Mouse (Mus musculus) liver, embryonic 15.5 days (tissue): ENCODE measurements at regions not wholly inside any gene's neighbourhood (a gene's known extent, or its start where the extent isn't known, plus 50 kb on each side); places are given as distances from the start of the nearest gene placed in this dataset.

ENCODE experiments used
- ATAC-seq: fragments of 200-750 bp; cut with Nextera tagmentation; 2 replicates; pipeline ENCODE4 v1.8.0; 2017; ENCODE audit warnings: moderate number of reproducible peaks, mild to moderate bottlenecking, moderate library complexity; ENCODE audit not compliant: insufficient read depth
- H3K27ac ChIP-seq: fragments of 300-500 bp; sonication (generic); replicated peaks from 2 replicates; pipeline ENCODE4 v1.5.1; 2015; ENCODE audit warnings: mild to moderate bottlenecking, inconsistent platforms
- H3K27me3 ChIP-seq: fragments of 300-500 bp; sonication (generic); 2 replicates; pipeline ENCODE4 v1.6.1; 2015; ENCODE audit warnings: mild to moderate bottlenecking, inconsistent platforms
- H3K36me3 ChIP-seq: fragments of 300-500 bp; sonication (generic); replicated peaks from 2 replicates; pipeline ENCODE4 v1.6.1; 2015; ENCODE audit warnings: moderate library complexity, mild to moderate bottlenecking, inconsistent platforms
- H3K4me1 ChIP-seq: fragments of 300-500 bp; sonication (generic); replicated peaks from 2 replicates; pipeline ENCODE4 v1.6.1; 2015; ENCODE audit warnings: inconsistent platforms
- H3K4me2 ChIP-seq: fragments of 300-500 bp; sonication (generic); 2 replicates; pipeline ENCODE4 v1.6.1; 2015; ENCODE audit warnings: moderate library complexity, mild to moderate bottlenecking, inconsistent platforms
- H3K4me3 ChIP-seq: fragments of 300-500 bp; sonication (generic); replicated peaks from 2 replicates; pipeline ENCODE4 v1.5.1; 2015; ENCODE audit warnings: mild to moderate bottlenecking, inconsistent platforms
- H3K9ac ChIP-seq: fragments of 300-500 bp; sonication (generic); 2 replicates; pipeline ENCODE4 v1.6.1; 2015; ENCODE audit warnings: moderate library complexity, mild to moderate bottlenecking, inconsistent platforms
- H3K9me3 ChIP-seq: fragments of 300-500 bp; sonication (generic); replicated peaks from 2 replicates; pipeline ENCODE4 v1.6.1; 2016; ENCODE audit warnings: inconsistent platforms
- WGBS: fragments of 180-500 bp; shearing (Covaris S2); methylation state at CpG from one replicate; pipeline ENCODE4 v1.1.7; 2015; ENCODE audit warnings: mixed read lengths; ENCODE audit not compliant: insufficient replicate concordance; 5-methylcytosine and 5-hydroxymethylcytosine counted together

- Histone ChIP-seq H3K27ac (no peak overlapping the region), H3K4me2 (no peak overlapping the region), H3K4me3 (no peak overlapping the region), H3K4me1 (no peaks in the 10 kb centered on the region), H3K9ac (no peak overlapping the region), H3K27me3 (no peaks in the 10 kb centered on the region), H3K9me3 (no peaks in the 10 kb centered on the region), H3K36me3 (no peaks in the 10 kb centered on the region)
- ATAC-seq, result no peak
These were observed 57.1 kb downstream of the Inhbb start for GRCm38 (mm10) chr1:119364901-119365300.

GRCm38 (mm10) chr1:119358096-119358495 is 64.0 kb downstream of the Inhbb start:
- no peak overlapping the region for H3K27ac ChIP-seq
- H3K4me1 ChIP-seq, result no peaks in the 10 kb centered on the region
- WGBS, result 50% methylated on average over 1 of the region's 1 CpGs
- no peak overlapping the region for H3K9ac ChIP-seq
- no peak overlapping the region for H3K4me3 ChIP-seq
- no peaks in the 10 kb centered on the region for H3K9me3 ChIP-seq
- H3K36me3 ChIP-seq, result no peaks in the 10 kb centered on the region
- ATAC-seq, result no peak
- no peaks in the 10 kb centered on the region for H3K27me3 ChIP-seq
- no peak overlapping the region for H3K4me2 ChIP-seq

GRCm38 (mm10) chr1:119356916-119357315 is 65.1 kb downstream of the Inhbb start:
- no peak for ATAC-seq
- no peak overlapping the region for H3K27ac ChIP-seq
- H3K9me3 ChIP-seq, result no peaks in the 10 kb centered on the region
- no peaks in the 10 kb centered on the region for H3K36me3 ChIP-seq
- H3K27me3 ChIP-seq, result no peaks in the 10 kb centered on the region
- H3K4me3 ChIP-seq, result no peak overlapping the region
- H3K4me2 ChIP-seq, result no peak overlapping the region
- no peaks in the 10 kb centered on the region for H3K4me1 ChIP-seq
- 32% methylated on average over 1 of the region's 1 CpGs for WGBS
- H3K9ac ChIP-seq, result no peak overlapping the region

GRCm38 (mm10) chr1:119355456-119355855 is 66.6 kb downstream of the Inhbb start:
- Histone ChIP-seq H3K4me2 (no peak overlapping the region), H3K27ac (no peak overlapping the region), H3K27me3 (no peaks in the 10 kb centered on the region), H3K9ac (no peak overlapping the region), H3K4me3 (no peak overlapping the region), H3K4me1 (no peaks in the 10 kb centered on the region), H3K9me3 (no peaks in the 10 kb centered on the region), H3K36me3 (no peaks in the 10 kb centered on the region)
- WGBS, result 65% methylated on average over 5 of the region's 5 CpGs
- ATAC-seq, result no peak

GRCm38 (mm10) chr1:119351567-119351966 is 70.5 kb downstream of the Inhbb start:
- no peak overlapping the region for H3K4me3 ChIP-seq
- H3K4me1 ChIP-seq, result no peaks in the 10 kb centered on the region
- H3K27ac ChIP-seq, result no peak overlapping the region
- no peak overlapping the region for H3K9ac ChIP-seq
- H3K9me3 ChIP-seq, result no peaks in the 10 kb centered on the region
- H3K36me3 ChIP-seq, result no peaks in the 10 kb centered on the region
- H3K4me2 ChIP-seq, result no peak overlapping the region
- ATAC-seq, result no peak
- WGBS, result 69% methylated on average over 8 of the region's 8 CpGs
- no peaks in the 10 kb centered on the region for H3K27me3 ChIP-seq

GRCm38 (mm10) chr1:119350846-119351245 is 71.2 kb downstream of the Inhbb start:
- Histone ChIP-seq H3K27me3 (no peaks in the 10 kb centered on the region), H3K4me2 (no peak overlapping the region), H3K36me3 (no peaks in the 10 kb centered on the region), H3K9me3 (no peaks in the 10 kb centered on the region), H3K4me1 (no peaks in the 10 kb centered on the region), H3K27ac (no peak overlapping the region), H3K9ac (no peak overlapping the region), H3K4me3 (no peak overlapping the region)
- no peak for ATAC-seq
- 77% methylated on average over 4 of the region's 4 CpGs for WGBS

- no peak overlapping the region for H3K9ac ChIP-seq
- H3K9me3 ChIP-seq, result no peaks in the 10 kb centered on the region
- 72% methylated on average over 7 of the region's 7 CpGs for WGBS
- H3K4me3 ChIP-seq, result no peak overlapping the region
- no peak overlapping the region for H3K27ac ChIP-seq
- H3K27me3 ChIP-seq, result no peaks in the 10 kb centered on the region
- no peaks in the 10 kb centered on the region for H3K4me1 ChIP-seq
- no peak overlapping the region for H3K4me2 ChIP-seq
- no peaks in the 10 kb centered on the region for H3K36me3 ChIP-seq
- no peak for ATAC-seq
These were observed 71.8 kb downstream of the Inhbb start for GRCm38 (mm10) chr1:119350296-119350695.

- H3K9me3 ChIP-seq, result no peaks in the 10 kb centered on the region
- H3K27ac ChIP-seq, result no peak overlapping the region
- H3K27me3 ChIP-seq, result no peaks in the 10 kb centered on the region
- no peak for ATAC-seq
- no peak overlapping the region for H3K4me2 ChIP-seq
- H3K36me3 ChIP-seq, result no peaks in the 10 kb centered on the region
- H3K9ac ChIP-seq, result no peak overlapping the region
- no peaks in the 10 kb centered on the region for H3K4me1 ChIP-seq
- WGBS, result 28% methylated on average over 18 of the region's 18 CpGs
- no peak overlapping the region for H3K4me3 ChIP-seq
These were observed 73.4 kb downstream of the Inhbb start for GRCm38 (mm10) chr1:119348456-119349208.

GRCm38 (mm10) chr1:119347749-119348148 is 74.3 kb downstream of the Inhbb start:
- Histone ChIP-seq H3K27ac (no peak overlapping the region), H3K4me1 (no peaks in the 10 kb centered on the region), H3K27me3 (no peaks in the 10 kb centered on the region), H3K4me2 (no peak overlapping the region), H3K4me3 (no peak overlapping the region), H3K9ac (no peak overlapping the region), H3K9me3 (no peaks in the 10 kb centered on the region), H3K36me3 (no peaks in the 10 kb centered on the region)
- 74% methylated on average over 1 of the region's 1 CpGs for WGBS
- ATAC-seq, result no peak

- Histone ChIP-seq H3K9ac (no peak overlapping the region), H3K36me3 (no peaks in the 10 kb centered on the region), H3K9me3 (no peaks in the 10 kb centered on the region), H3K4me1 (no peaks in the 10 kb centered on the region), H3K4me3 (no peak overlapping the region), H3K27ac (no peak overlapping the region), H3K4me2 (no peak overlapping the region), H3K27me3 (no peaks in the 10 kb centered on the region)
- no peak for ATAC-seq
- 50% methylated on average over 5 of the region's 5 CpGs for WGBS
These were observed 75.4 kb downstream of the Inhbb start for GRCm38 (mm10) chr1:119346634-119347155.

GRCm38 (mm10) chr1:119345115-119345791 is 76.8 kb downstream of the Inhbb start:
- H3K4me1 ChIP-seq, result no peaks in the 10 kb centered on the region
- H3K9ac ChIP-seq, result no peak overlapping the region
- 42% methylated on average over 7 of the region's 7 CpGs for WGBS
- ATAC-seq, result no peak
- H3K4me3 ChIP-seq, result no peak overlapping the region
- H3K9me3 ChIP-seq, result no peaks in the 10 kb centered on the region
- no peak overlapping the region for H3K4me2 ChIP-seq
- no peak overlapping the region for H3K27ac ChIP-seq
- H3K36me3 ChIP-seq, result no peaks in the 10 kb centered on the region
- H3K27me3 ChIP-seq, result no peaks in the 10 kb centered on the region
